Mouse (Mus musculus): ENCODE data around the gene Tiam1.

GRCm38 (mm10) chr16:90090368-90090767 is 53.2 kb downstream of the Tiam1 start:
- TF ChIP-seq POLR2A (IDR thresholded peaks at IDR 0.05; ENCODE audit: extremely low read depth, insufficient read depth, low read length) (no peak), CTCF (IDR thresholded peaks at IDR 0.05; ENCODE audit: low read depth, low read length) (no peak)
